Mouse (Mus musculus): ENCODE measurements around the gene Map4k3. TPM values are rescaled to one million over a fixed set of nuclear protein-coding genes. Genes with fewer than 3 reads are reported as not detected.

The Map4k3 gene
- polyA plus RNA-seq, 1 experiment from 2014 or later, result 23.6 TPM

- Histone ChIP-seq H3K4me2 (replicated peaks) (no peak overlapping the region), H3K4me1 (no peaks in the 10 kb centered on the region), H3K27ac (replicated peaks) (no peak overlapping the region), H3K4me3 (replicated peaks) (no peak overlapping the region), H3K27me3 (no peaks in the 10 kb centered on the region), H3K9me3 (replicated peaks) (no peaks in the 10 kb centered on the region), H3K36me3 (peaks cover 22% of the 10 kb centered on the region), H3K9ac (no peak overlapping the region)
- 38% methylated on average over 6 of the region's 6 CpGs for WGBS
- ATAC-seq (ENCODE audit: insufficient number of reproducible peaks, low FRiP score, low TSS enrichment, low read depth), result no peak
Observed at GRCm38 (mm10) chr17:80652740-80653139, 75.5 kb downstream of the Map4k3 start.

GRCm38 (mm10) chr17:80646843-80647242 lies 81.4 kb downstream of the Map4k3 start:
- Histone ChIP-seq H3K9me3 (replicated peaks) (no peaks in the 10 kb centered on the region), H3K27me3 (no peaks in the 10 kb centered on the region), H3K36me3 (peaks cover 49% of the 10 kb centered on the region), H3K27ac (replicated peaks) (no peak overlapping the region), H3K4me3 (replicated peaks) (no peak overlapping the region), H3K4me1 (no peaks in the 10 kb centered on the region), H3K9ac (no peak overlapping the region), H3K4me2 (replicated peaks) (no peak overlapping the region)
- ATAC-seq (ENCODE audit: insufficient number of reproducible peaks, low FRiP score, low TSS enrichment, low read depth), result no peak
- 60% methylated on average over 5 of the region's 5 CpGs for WGBS

- H3K9me3 ChIP-seq (replicated peaks), result no peaks in the 10 kb centered on the region
- WGBS, result 90% methylated on average over 6 of the region's 6 CpGs
- H3K4me2 ChIP-seq (replicated peaks), result no peak overlapping the region
- no peaks in the 10 kb centered on the region for H3K27me3 ChIP-seq
- H3K27ac ChIP-seq (replicated peaks), result no peak overlapping the region
- H3K4me3 ChIP-seq (replicated peaks), result no peak overlapping the region
- no peaks in the 10 kb centered on the region for H3K4me1 ChIP-seq
- H3K36me3 ChIP-seq, result peaks cover 48% of the 10 kb centered on the region
- ATAC-seq (ENCODE audit: insufficient number of reproducible peaks, low FRiP score, low TSS enrichment, low read depth), result no peak
- no peak overlapping the region for H3K9ac ChIP-seq
Observed at GRCm38 (mm10) chr17:80646131-80646530, 82.2 kb downstream of the Map4k3 start.

- no peak for ATAC-seq (ENCODE audit: insufficient number of reproducible peaks, low FRiP score, low TSS enrichment, low read depth)
- no peak overlapping the region for H3K27ac ChIP-seq (replicated peaks)
Observed at GRCm38 (mm10) chr17:80645694-80646034, 82.6 kb downstream of the Map4k3 start.

GRCm38 (mm10) chr17:80644983-80645693 lies 83.1 kb downstream of the Map4k3 start:
- H3K27ac ChIP-seq (replicated peaks), result no peak overlapping the region
- H3K36me3 ChIP-seq, result peaks cover 50% of the 10 kb centered on the region

More at GRCm38 (mm10) chr17:80645694-80646034, 82.6 kb downstream of the Map4k3 start:
- H3K4me2 ChIP-seq (replicated peaks), result no peak overlapping the region
- no peaks in the 10 kb centered on the region for H3K9me3 ChIP-seq (replicated peaks)
- 90% methylated on average over 8 of the region's 8 CpGs for WGBS
- peaks cover 48% of the 10 kb centered on the region for H3K36me3 ChIP-seq
- no peaks in the 10 kb centered on the region for H3K27me3 ChIP-seq
- no peaks in the 10 kb centered on the region for H3K4me1 ChIP-seq
- no peak overlapping the region for H3K9ac ChIP-seq
- no peak overlapping the region for H3K4me3 ChIP-seq (replicated peaks)

GRCm38 (mm10) chr17:80644567-80644966 lies 83.7 kb downstream of the Map4k3 start:
- WGBS, result 63% methylated on average over 13 of the region's 13 CpGs
- no peak overlapping the region for H3K4me2 ChIP-seq (replicated peaks)
- ATAC-seq (ENCODE audit: insufficient number of reproducible peaks, low FRiP score, low TSS enrichment, low read depth), result no peak
- H3K9ac ChIP-seq, result no peak overlapping the region
- H3K27ac ChIP-seq (replicated peaks), result no peak overlapping the region
- no peaks in the 10 kb centered on the region for H3K9me3 ChIP-seq (replicated peaks)
- no peaks in the 10 kb centered on the region for H3K4me1 ChIP-seq
- H3K4me3 ChIP-seq (replicated peaks), result no peak overlapping the region
- peaks cover 51% of the 10 kb centered on the region for H3K36me3 ChIP-seq
- H3K27me3 ChIP-seq, result no peaks in the 10 kb centered on the region

More at GRCm38 (mm10) chr17:80644983-80645693, 83.1 kb downstream of the Map4k3 start:
- 75% methylated on average over 14 of the region's 14 CpGs for WGBS
- H3K4me2 ChIP-seq (replicated peaks), result no peak overlapping the region
- no peaks in the 10 kb centered on the region for H3K4me1 ChIP-seq
- H3K9me3 ChIP-seq (replicated peaks), result no peaks in the 10 kb centered on the region
- no peak overlapping the region for H3K9ac ChIP-seq
- H3K27me3 ChIP-seq, result no peaks in the 10 kb centered on the region
- no peak for ATAC-seq (ENCODE audit: insufficient number of reproducible peaks, low FRiP score, low TSS enrichment, low read depth)
- no peak overlapping the region for H3K4me3 ChIP-seq (replicated peaks)

- no peak overlapping the region for H3K27ac ChIP-seq (replicated peaks)
- H3K36me3 ChIP-seq, result peaks cover 26% of the 10 kb centered on the region
- H3K4me2 ChIP-seq (replicated peaks), result no peak overlapping the region
- WGBS, result 67% methylated on average over 8 of the region's 8 CpGs
- no peak for ATAC-seq (ENCODE audit: insufficient number of reproducible peaks, low FRiP score, low TSS enrichment, low read depth)
- H3K4me3 ChIP-seq (replicated peaks), result no peak overlapping the region
- H3K9ac ChIP-seq, result no peak overlapping the region
- H3K4me1 ChIP-seq, result no peaks in the 10 kb centered on the region
- no peaks in the 10 kb centered on the region for H3K9me3 ChIP-seq (replicated peaks)
- H3K27me3 ChIP-seq, result no peaks in the 10 kb centered on the region
Observed at GRCm38 (mm10) chr17:80638121-80638520, 90.2 kb downstream of the Map4k3 start.

GRCm38 (mm10) chr17:80635794-80636193 lies 92.5 kb downstream of the Map4k3 start:
- no peaks in the 10 kb centered on the region for H3K27me3 ChIP-seq

GRCm38 (mm10) chr17:80632846-80633245 lies 95.4 kb downstream of the Map4k3 start:
- 94% methylated on average over 5 of the region's 5 CpGs for WGBS
- Histone ChIP-seq H3K9ac (no peak overlapping the region), H3K27me3 (no peaks in the 10 kb centered on the region), H3K4me1 (no peaks in the 10 kb centered on the region), H3K9me3 (replicated peaks) (no peaks in the 10 kb centered on the region), H3K27ac (replicated peaks) (no peak overlapping the region), H3K36me3 (peaks cover 36% of the 10 kb centered on the region), H3K4me3 (replicated peaks) (no peak overlapping the region), H3K4me2 (replicated peaks) (no peak overlapping the region)
- no peak for ATAC-seq (ENCODE audit: insufficient number of reproducible peaks, low FRiP score, low TSS enrichment, low read depth)

More at GRCm38 (mm10) chr17:80635794-80636193, 92.5 kb downstream of the Map4k3 start:
- H3K4me3 ChIP-seq (replicated peaks), result no peak overlapping the region
- H3K27ac ChIP-seq (replicated peaks), result no peak overlapping the region
- 70% methylated on average over 1 of the region's 1 CpGs for WGBS
- no peaks in the 10 kb centered on the region for H3K4me1 ChIP-seq
- no peak overlapping the region for H3K4me2 ChIP-seq (replicated peaks)
- H3K36me3 ChIP-seq, result peaks cover 37% of the 10 kb centered on the region
- no peak for ATAC-seq (ENCODE audit: insufficient number of reproducible peaks, low FRiP score, low TSS enrichment, low read depth)
- no peak overlapping the region for H3K9ac ChIP-seq
- H3K9me3 ChIP-seq (replicated peaks), result no peaks in the 10 kb centered on the region

GRCm38 (mm10) chr17:80632354-80632753 lies 95.9 kb downstream of the Map4k3 start:
- H3K9me3 ChIP-seq (replicated peaks), result no peaks in the 10 kb centered on the region
- H3K27me3 ChIP-seq, result no peaks in the 10 kb centered on the region
- WGBS, result 95% methylated on average over 4 of the region's 4 CpGs
- H3K4me1 ChIP-seq, result no peaks in the 10 kb centered on the region
- no peak overlapping the region for H3K4me2 ChIP-seq (replicated peaks)
- no peak overlapping the region for H3K4me3 ChIP-seq (replicated peaks)
- H3K27ac ChIP-seq (replicated peaks), result no peak overlapping the region
- peaks cover 41% of the 10 kb centered on the region for H3K36me3 ChIP-seq
- no peak overlapping the region for H3K9ac ChIP-seq
- no peak for ATAC-seq (ENCODE audit: insufficient number of reproducible peaks, low FRiP score, low TSS enrichment, low read depth)

- H3K27me3 ChIP-seq, result no peaks in the 10 kb centered on the region
- no peak overlapping the region for H3K9ac ChIP-seq
- no peaks in the 10 kb centered on the region for H3K9me3 ChIP-seq (replicated peaks)
- no peak; the same call in 1 of the 2 replicates for ATAC-seq (ENCODE audit: insufficient number of reproducible peaks, low FRiP score, low TSS enrichment, low read depth)
- no peak overlapping the region for H3K4me2 ChIP-seq (replicated peaks)
- H3K4me3 ChIP-seq (replicated peaks), result no peak overlapping the region
- no peaks in the 10 kb centered on the region for H3K4me1 ChIP-seq
- WGBS, result 97% methylated on average over 3 of the region's 3 CpGs
- H3K27ac ChIP-seq (replicated peaks), result no peak overlapping the region
- peaks cover 45% of the 10 kb centered on the region for H3K36me3 ChIP-seq
Observed at GRCm38 (mm10) chr17:80631028-80631427, 97.3 kb downstream of the Map4k3 start.

- Histone ChIP-seq H3K4me2 (replicated peaks) (no peak overlapping the region), H3K27me3 (no peaks in the 10 kb centered on the region)
- no peak for ATAC-seq (ENCODE audit: insufficient number of reproducible peaks, low FRiP score, low TSS enrichment, low read depth)
Observed at GRCm38 (mm10) chr17:80624979-80625378, 103.3 kb downstream of the Map4k3 start.

More at GRCm38 (mm10) chr17:80624979-80625378, 103.3 kb downstream of the Map4k3 start:
- H3K9ac ChIP-seq, result no peak overlapping the region
- H3K36me3 ChIP-seq, result peaks cover 12% of the 10 kb centered on the region
- H3K4me3 ChIP-seq (replicated peaks), result no peak overlapping the region
- H3K9me3 ChIP-seq (replicated peaks), result no peaks in the 10 kb centered on the region
- no peaks in the 10 kb centered on the region for H3K4me1 ChIP-seq
- no peak overlapping the region for H3K27ac ChIP-seq (replicated peaks)

All from embryonic facial prominence, embryonic 15.5 days (tissue).